Mouse (Mus musculus): ENCODE measurements around the gene Klk1b11.
"Not testable (repeated sequence)": the region's sequence is repeated elsewhere in the genome, so short reads cannot be mapped to it uniquely, and the experiment has no call there.

Klk1b11 gene

GRCm38 (mm10) chr7:43995577-43995976, at the start of gene Klk1b11:
Klk1b11 (plus strand) TSS chr7:43995877.
- not testable (repeated sequence) for DNase-seq (ENCODE audit: extremely low spot score)

GRCm38 (mm10) chr7:43950364-43950763, 45.3 kb upstream of the Klk1b11 start, which contains the start of gene Klk1b8:
Klk1b8 (plus strand) TSS chr7:43950664.
- no peak for DNase-seq (ENCODE audit: extremely low spot score)

GRCm38 (mm10) chr7:43952703-43953102, 43.0 kb upstream of the Klk1b11 start:
- DNase-seq (ENCODE audit: extremely low spot score), result no peak

GRCm38 (mm10) chr7:43966451-43966850, 29.2 kb upstream of the Klk1b11 start, which contains the start of gene Klk1b1:
Klk1b1 (plus strand) TSS chr7:43966751.
- DNase-seq (ENCODE audit: extremely low spot score), result no peak

GRCm38 (mm10) chr7:43967058-43967457, 28.6 kb upstream of the Klk1b11 start:
- no peak for DNase-seq (ENCODE audit: extremely low spot score)

- DNase-seq (ENCODE audit: extremely low spot score), result no peak
Measured at GRCm38 (mm10) chr7:43967612-43968011, 28.1 kb upstream of the Klk1b11 start.

- DNase-seq (ENCODE audit: extremely low spot score), result not testable (repeated sequence)
Measured at GRCm38 (mm10) chr7:43975761-43976160, 19.9 kb upstream of the Klk1b11 start, which contains the start of gene Klk1b9. Klk1b9 (plus strand) TSS chr7:43976061.

- no peak for DNase-seq (ENCODE audit: extremely low spot score)
Measured at GRCm38 (mm10) chr7:43985657-43986056, 10.0 kb upstream of the Klk1b11 start.

GRCm38 (mm10) chr7:43994821-43995220, 856 bp upstream of the Klk1b11 start:
- not testable (repeated sequence) for DNase-seq (ENCODE audit: extremely low spot score)

- no peak for DNase-seq (ENCODE audit: extremely low spot score)
Measured at GRCm38 (mm10) chr7:44004847-44005246, 9.2 kb downstream of the Klk1b11 start.

- not testable (repeated sequence) for DNase-seq (ENCODE audit: extremely low spot score)
Measured at GRCm38 (mm10) chr7:44011868-44012267, 16.2 kb downstream of the Klk1b11 start, which contains the start of gene Klk1b26. Klk1b26 (plus strand) TSS chr7:44012168.

GRCm38 (mm10) chr7:44014666-44015065, 19.0 kb downstream of the Klk1b11 start:
- not testable (repeated sequence) for DNase-seq (ENCODE audit: extremely low spot score)

GRCm38 (mm10) chr7:44015071-44015470, 19.4 kb downstream of the Klk1b11 start:
- no peak for DNase-seq (ENCODE audit: extremely low spot score)
